Comparison of ENCODE assay signal across 8 mouse cellular contexts in the genomic region with DNA sequence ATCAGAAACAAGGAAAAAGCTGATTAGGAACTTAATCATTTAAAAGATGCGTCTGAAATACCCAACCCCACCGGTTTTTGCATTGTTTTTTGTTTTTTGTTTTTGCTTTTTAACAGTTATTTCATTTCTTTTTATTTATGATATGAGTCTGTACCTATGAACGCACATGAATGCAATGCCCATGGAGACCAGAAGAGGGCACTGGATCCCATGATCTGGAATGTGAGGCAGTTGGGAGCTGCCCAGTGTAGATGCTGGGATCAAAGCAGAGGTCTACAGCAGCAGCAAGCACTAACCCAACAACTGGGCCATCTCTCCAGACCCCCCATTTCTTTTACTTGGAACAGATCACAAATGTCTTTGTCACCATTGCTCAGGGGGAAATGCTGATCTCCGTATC. TPM values are rescaled to one million over a fixed set of nuclear protein-coding genes. Genes with fewer than 3 reads are reported as not detected.
DNase-seq lines count a peak whose midpoint lies in the region; TF ChIP-seq lines count a peak whose summit lies in the region.
"Had no signal": no experiment of that assay in that cellular context is flagged by ENCODE, and none has a peak within 500 bp of the region (broad histone marks: within the 10 kb centered on the region; RNA-seq: fewer than 3 reads in every experiment).

No protein-coding gene starts in this region.

- H3K79me2 ChIP-seq in MEL (ENCODE audit: control insufficient read depth, insufficient read depth, low read length, poor library complexity), result no peaks in the 10 kb centered on the region

- no peaks in the 10 kb centered on the region; a peak in 1 of 4 replicates for H3K36me3 ChIP-seq in MEL (ENCODE audit: control insufficient read depth in 1 of 2, insufficient read depth in 2 of 2, low read length in 2 of 2)
- no peaks in the 10 kb centered on the region for H3K36me3 ChIP-seq in heart, embryonic 10.5 days

- no peak overlapping the region for H3K4me3 ChIP-seq in layer of hippocampus, adult 2 months
- no peak overlapping the region for H3K4me3 ChIP-seq in MEL (ENCODE audit: control insufficient read depth in 1 of 2, insufficient read depth in 1 of 2, low read depth in 2 of 2, low read length in 2 of 2)
- H3K4me3 ChIP-seq in bone marrow, adult 2 months (replicated peaks; ENCODE audit: control insufficient read depth, low read depth, low read length), result no peak overlapping the region
- no peak overlapping the region for H3K4me3 ChIP-seq in heart, embryonic 10.5 days
- H3K4me3 ChIP-seq: myocyte had no signal

- 0 out of 4 replicates have a peak, but pooled peaks cover 0 to 2% of the 10 kb centered on the region in 2 experiments for H3K4me1 ChIP-seq in MEL (ENCODE audit: control insufficient read depth in 1 of 2, insufficient read depth in 2 of 2, low read length in 2 of 2)
- H3K4me1 ChIP-seq in bone marrow, adult 2 months (ENCODE audit: control insufficient read depth, insufficient read depth, low read length), result no peaks in the 10 kb centered on the region
- no peaks in the 10 kb centered on the region for H3K4me1 ChIP-seq in heart, embryonic 10.5 days

- no peak overlapping the region for H3K27ac ChIP-seq in layer of hippocampus, adult 2 months
- no peak overlapping the region for H3K27ac ChIP-seq in MEL (ENCODE audit: control insufficient read depth, low read depth, low read length)
- no peak overlapping the region for H3K27ac ChIP-seq in bone marrow, adult 2 months (ENCODE audit: control insufficient read depth, insufficient read depth, low read depth, low read length, poor library complexity)
- no peak overlapping the region for H3K27ac ChIP-seq in heart, embryonic 10.5 days

- no peak overlapping the region for H3K9ac ChIP-seq in MEL (ENCODE audit: control insufficient read depth, low read depth, low read length, poor library complexity, severe bottlenecking)

- peaks cover 2 to 3% of the 10 kb centered on the region in 2 experiments; a peak in 3 of 4 replicates for H3K27me3 ChIP-seq in MEL (ENCODE audit: control insufficient read depth in 1 of 2, insufficient read depth in 2 of 2, low read length in 2 of 2)
- no peaks in the 10 kb centered on the region for H3K27me3 ChIP-seq in heart, embryonic 10.5 days (ENCODE audit: insufficient read depth, poor library complexity, severe bottlenecking)

- peak; percentile 72 for TF ChIP-seq CTCF in layer of hippocampus, adult 2 months (conservative IDR thresholded peaks at IDR 0.05)
- peak; percentile 81 to 93 (median 82) for TF ChIP-seq CTCF in MEL (IDR thresholded peaks at IDR 0.05 in 2 of 3, conservative IDR thresholded peaks at IDR 0.05 in 1 of 3; ENCODE audit: control insufficient read depth in 1 of 3, insufficient read depth in 1 of 3, low read depth in 2 of 3, low read length in 3 of 3, poor library complexity in 1 of 3, severe bottlenecking in 1 of 3)
- TF ChIP-seq CTCF in bone marrow, adult 2 months (IDR thresholded peaks at IDR 0.05; ENCODE audit: control insufficient read depth, insufficient read depth, low read length), result peak; percentile 70

- no peak for TF ChIP-seq EP300 in MEL (IDR thresholded peaks at IDR 0.05; ENCODE audit: low read depth in 1 of 2, low read length in 2 of 2)

- TF ChIP-seq RAD21 in MEL (IDR thresholded peaks at IDR 0.05; ENCODE audit: low read depth, low read length), result peak; percentile 95

- WGBS in bone marrow, adult 2 months, result 53% methylated on average over 4 of the region's 4 CpGs
- 48% methylated on average over 4 of the region's 4 CpGs for WGBS in heart, embryonic 10.5 days

- no peak for TF ChIP-seq POLR2A in MEL (IDR thresholded peaks at IDR 0.05; ENCODE audit: control insufficient read depth in 1 of 2, insufficient read depth in 1 of 2, low read depth in 1 of 2, low read length in 2 of 2, poor library complexity in 1 of 2)
- TF ChIP-seq POLR2A in bone marrow, adult 2 months (IDR thresholded peaks at IDR 0.05; ENCODE audit: borderline replicate concordance, control insufficient read depth, low read depth, low read length), result no peak

- H3K9me3 ChIP-seq in MEL (replicated peaks; ENCODE audit: insufficient read depth, low read length), result no peaks in the 10 kb centered on the region
- no peaks in the 10 kb centered on the region for H3K9me3 ChIP-seq in heart, embryonic 10.5 days

- peak in 1 of 2 experiments; percentile 32 for DNase-seq in layer of hippocampus, adult 2 months (ENCODE audit: low spot score in 2 of 2)
- DNase-seq in layer of hippocampus, adult 9-10 months (ENCODE audit: low spot score), result no peak
- peak; percentile 79 for DNase-seq in MEL (ENCODE audit: low read depth, low spot score)
- DNase-seq in heart, embryonic 10.5 days (ENCODE audit: low spot score), result peak; percentile 73
- DNase-seq in lung, postnatal 10 days, result peak; percentile 61
- DNase-seq in thymus, postnatal 0 days (ENCODE audit: low spot score), result peak; percentile 29

TF ChIP-seq in MEL, 35 proteins besides CTCF, POLR2A, EP300 and RAD21:
- peak; percentile 31; the same call in 1 of the 2 replicates for TF ChIP-seq JUND (IDR thresholded peaks at IDR 0.05; ENCODE audit: low read depth, low read length)
- peak; percentile 25; the same call in 1 of the 2 replicates for TF ChIP-seq SIN3A (IDR thresholded peaks at IDR 0.05; ENCODE audit: low read length)
- TF ChIP-seq SMC3 (IDR thresholded peaks at IDR 0.05; ENCODE audit: low read depth, low read length), result peak; percentile 94
- TF ChIP-seq NRF1 (IDR thresholded peaks at IDR 0.05; ENCODE audit: insufficient read depth, low read depth, low read length, poor library complexity, severe bottlenecking), result no peak
- TF ChIP-seq ZNF384 (IDR thresholded peaks at IDR 0.05; ENCODE audit: low read depth, low read length), result 0 out of 2 replicates have a peak, but pooled peaks have one; percentile 28
- TF ChIP-seq MAFK (IDR thresholded peaks at IDR 0.05; ENCODE audit: borderline replicate concordance, low read depth, low read length), result no peak
- peak; percentile 93 for TF ChIP-seq ZC3H11A (IDR thresholded peaks at IDR 0.05; ENCODE audit: low read depth, low read length)
- no peak for TF ChIP-seq E2F4 (IDR thresholded peaks at IDR 0.05; ENCODE audit: borderline replicate concordance, low read depth, low read length)

RNA-seq across cellular contexts. Expression of gene Vamp9, which starts 21.9 kb away (rescaled TPM):
- total RNA-seq in layer of hippocampus, adult 2 months (2021), result 1 to 10 TPM; 1.4 to 1.6 TPM
- total RNA-seq in MEL (2012; rRNA removed), result not detected in 2 replicates
- polyA plus RNA-seq in MEL (2012; ENCODE audit: insufficient read depth in 1 of 2, insufficient read length in 2 of 2, low read depth in 1 of 2, low replicate concordance in 2 of 2, missing spikeins in 1 of 2), result not detected
- polyA plus RNA-seq in bone marrow, adult 2 months (2011; ENCODE audit: insufficient read depth, insufficient read length, low replicate concordance, missing spikeins), result not detected in 2 replicates
- 0.35 and 0.42 TPM in 2 replicates for polyA plus RNA-seq in heart, embryonic 10.5 days (2016; fragmentation: Nextera tagmentation; extraction: Ambion mirVana)
- 0.18 and 0.23 TPM in 2 replicates for polyA plus RNA-seq in thymus, postnatal 0 days (2015; fragmentation: Nextera tagmentation; extraction: Ambion mirVana)
- polyA plus RNA-seq: myocyte had no signal

RNA-seq across cellular contexts. Expression of gene Hnrnpd, which starts 50.8 kb away (rescaled TPM):
- total RNA-seq in layer of hippocampus, adult 2 months (2021), result 100 to 1,000 TPM; 210 to 225 TPM
- 55.4 and 70.6 TPM in 2 replicates for total RNA-seq in MEL (2012; rRNA removed)
- polyA plus RNA-seq in MEL (2012; ENCODE audit: insufficient read depth in 1 of 2, insufficient read length in 2 of 2, low read depth in 1 of 2, low replicate concordance in 2 of 2, missing spikeins in 1 of 2), result 100 to 1,000 TPM in 1 of 2 experiments, not detected in 1; 796 TPM
- 193 and 333 TPM in 2 replicates for polyA plus RNA-seq in bone marrow, adult 2 months (2011; ENCODE audit: insufficient read depth, insufficient read length, low replicate concordance, missing spikeins)
- polyA plus RNA-seq in heart, embryonic 10.5 days (2016; fragmentation: Nextera tagmentation; extraction: Ambion mirVana), result 139 and 334 TPM in 2 replicates
- 120 and 167 TPM in 2 replicates for polyA plus RNA-seq in thymus, postnatal 0 days (2015; fragmentation: Nextera tagmentation; extraction: Ambion mirVana)

RNA-seq across cellular contexts. Expression of gene 4930524J08Rik, which starts 50.9 kb away (rescaled TPM):
- 1 to 10 TPM; 1.4 to 2.2 TPM for total RNA-seq in layer of hippocampus, adult 2 months (2021)
- 1.0 and 1.1 TPM in 2 replicates for total RNA-seq in MEL (2012; rRNA removed)
- 1 to 10 TPM in 1 of 2 experiments, not detected in 1; 6.7 TPM for polyA plus RNA-seq in MEL (2012; ENCODE audit: insufficient read depth in 1 of 2, insufficient read length in 2 of 2, low read depth in 1 of 2, low replicate concordance in 2 of 2, missing spikeins in 1 of 2)
- polyA plus RNA-seq in bone marrow, adult 2 months (2011; ENCODE audit: insufficient read depth, insufficient read length, low replicate concordance, missing spikeins), result 2.6 and 5.0 TPM in 2 replicates
- 1.1 and 1.3 TPM in 2 replicates for polyA plus RNA-seq in heart, embryonic 10.5 days (2016; fragmentation: Nextera tagmentation; extraction: Ambion mirVana)
- polyA plus RNA-seq in thymus, postnatal 0 days (2015; fragmentation: Nextera tagmentation; extraction: Ambion mirVana), result 2.4 TPM in 2 replicates
